Mouse (Mus musculus) bone marrow macrophage, adult 2 months (primary cell): ENCODE measurements at regions not wholly inside any gene's neighbourhood (a gene's known extent, or its start where the extent isn't known, plus 50 kb on each side); places are given as distances from the start of the nearest gene placed in this dataset.

ENCODE experiments used
- H3K27ac ChIP-seq: 2 replicates; pipeline ENCODE4 v1.5.1; 2012; ENCODE audit warnings: low read depth, low read length; ENCODE audit not compliant: insufficient read depth
- H3K4me1 ChIP-seq: 2 replicates; pipeline ENCODE4 v1.6.1; 2012; ENCODE audit warnings: low read length; ENCODE audit not compliant: control insufficient read depth, insufficient read depth
- H3K4me3 ChIP-seq: 2 replicates; pipeline ENCODE4 v1.5.1; 2012; ENCODE audit warnings: mild to moderate bottlenecking, low read length, moderate library complexity; ENCODE audit not compliant: insufficient read depth
- CTCF ChIP-seq: IDR thresholded peaks from 2 replicates; pipeline ENCODE4 v1.5.1; 2012; ENCODE audit warnings: low read depth, mild to moderate bottlenecking, low read length, moderate library complexity
- POLR2A ChIP-seq: IDR thresholded peaks from 2 replicates; pipeline ENCODE4 v1.6.1; 2012; ENCODE audit warnings: mild to moderate bottlenecking, low read depth, low read length, borderline replicate concordance

DNA sequence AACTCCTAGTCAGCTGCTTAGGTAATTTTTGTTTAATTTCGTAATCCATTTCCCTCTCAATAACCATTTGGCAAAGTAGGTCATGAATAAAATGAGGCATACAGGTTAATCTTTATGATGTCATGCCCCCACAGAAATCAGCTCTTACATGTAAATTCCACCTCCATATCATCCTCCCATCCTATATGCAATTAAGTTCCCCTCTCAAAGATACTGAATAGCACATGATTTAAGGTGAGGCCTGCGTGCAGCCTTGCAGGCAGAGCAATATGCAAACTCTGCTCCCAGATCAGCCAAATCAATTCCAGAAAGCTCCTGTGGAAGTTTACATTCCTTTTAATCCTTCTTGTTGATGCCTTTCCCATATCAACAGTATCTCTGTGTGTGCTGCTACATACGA is 610.3 kb downstream of the Efnb2 start:
- TF ChIP-seq CTCF: no peak
- no peak for TF ChIP-seq POLR2A
- H3K4me3 ChIP-seq: no peak overlapping the region
- no peaks in the 10 kb centered on the region for H3K4me1 ChIP-seq
- no peak overlapping the region for H3K27ac ChIP-seq

DNA sequence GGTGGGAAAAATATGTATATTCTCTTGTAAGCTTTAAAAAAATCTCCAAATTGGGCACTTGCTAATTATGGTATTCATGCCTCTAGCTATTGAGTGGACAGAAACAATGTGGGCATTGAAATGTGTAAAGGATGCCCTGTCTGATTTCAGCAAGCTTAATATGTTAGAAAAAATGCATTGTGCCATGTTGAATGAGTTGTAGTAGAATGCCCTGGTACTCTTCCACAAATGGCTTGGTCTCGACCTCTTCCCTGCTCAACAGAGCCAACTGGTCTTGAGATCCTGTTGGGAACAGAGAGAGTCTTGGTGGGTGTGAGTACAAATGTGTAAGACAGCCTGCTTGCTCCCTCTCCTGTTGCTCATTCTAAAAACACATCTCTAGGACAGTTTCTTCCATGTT is 616.1 kb downstream of the Efnb2 start:
- Histone ChIP-seq H3K4me3 (no peak overlapping the region), H3K4me1 (no peaks in the 10 kb centered on the region)
- TF ChIP-seq POLR2A (no peak), CTCF (no peak)

DNA sequence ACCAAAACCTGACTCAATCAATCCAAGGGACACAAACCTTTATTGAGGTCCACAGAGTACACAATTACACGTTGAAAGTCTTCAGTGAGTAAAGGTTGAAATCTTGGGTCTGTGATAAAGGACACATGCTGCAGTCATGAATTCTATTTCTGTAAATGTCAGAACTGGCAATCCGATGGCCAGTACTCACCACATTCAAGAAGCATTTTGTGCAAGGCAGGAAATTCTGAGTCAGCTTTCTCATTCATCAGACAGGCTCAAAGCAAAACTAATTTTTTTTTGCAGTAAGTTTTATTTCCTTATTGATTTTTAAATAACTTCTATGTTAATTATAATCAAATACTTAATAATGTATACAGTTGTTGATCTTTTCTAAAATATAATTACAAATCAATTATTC is 616.7 kb downstream of the Efnb2 start:
- Histone ChIP-seq H3K27ac (no peak overlapping the region), H3K4me3 (no peak overlapping the region), H3K4me1 (no peaks in the 10 kb centered on the region)
- TF ChIP-seq POLR2A (no peak), CTCF (no peak)

More for the DNA sequence above, 616.1 kb downstream of the Efnb2 start:
- no peak overlapping the region for H3K27ac ChIP-seq

DNA sequence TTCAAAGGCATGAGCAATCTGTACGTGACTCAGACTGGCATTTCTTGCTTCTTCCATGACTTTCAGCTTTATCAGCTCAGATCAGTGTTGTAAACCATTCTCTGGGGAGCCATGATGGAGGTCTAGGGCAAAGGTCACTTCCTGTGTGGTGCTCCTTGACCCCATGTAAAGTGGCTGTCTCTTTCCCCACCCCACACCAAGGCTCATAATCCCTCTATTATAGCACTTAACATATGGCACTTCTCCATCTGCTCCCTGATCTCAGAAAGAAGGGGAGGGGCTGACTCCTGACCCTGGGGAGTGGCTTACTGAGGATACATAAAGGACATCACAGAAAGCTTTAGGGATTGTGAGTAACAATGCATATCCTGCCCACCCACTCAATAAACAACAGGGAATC is 623.1 kb downstream of the Efnb2 start:
- Histone ChIP-seq H3K4me1 (no peaks in the 10 kb centered on the region), H3K4me3 (no peak overlapping the region), H3K27ac (no peak overlapping the region)
- TF ChIP-seq POLR2A (no peak), CTCF (no peak)

DNA sequence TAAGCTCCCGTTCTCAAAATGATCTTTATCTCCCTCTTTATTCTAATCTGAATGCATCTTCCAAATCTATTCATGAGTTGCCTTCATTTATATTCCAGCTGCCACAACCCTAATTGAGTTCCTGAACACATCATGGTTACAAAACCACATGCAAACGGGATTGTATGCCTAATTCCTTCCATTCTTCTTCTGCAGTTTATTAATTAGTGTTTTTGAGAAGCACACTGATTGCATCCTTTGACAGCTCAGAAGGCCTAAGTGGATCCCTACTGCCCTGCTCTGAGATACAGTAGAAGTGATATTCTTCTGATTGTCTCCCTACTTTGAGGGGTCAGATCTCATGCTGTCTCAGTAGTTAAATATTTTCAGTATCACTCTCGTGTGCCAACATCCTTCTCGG is 649.9 kb downstream of the Efnb2 start:
- H3K4me3 ChIP-seq: no peak overlapping the region
- no peak overlapping the region for H3K27ac ChIP-seq
- H3K4me1 ChIP-seq: no peaks in the 10 kb centered on the region
- TF ChIP-seq POLR2A: no peak

DNA sequence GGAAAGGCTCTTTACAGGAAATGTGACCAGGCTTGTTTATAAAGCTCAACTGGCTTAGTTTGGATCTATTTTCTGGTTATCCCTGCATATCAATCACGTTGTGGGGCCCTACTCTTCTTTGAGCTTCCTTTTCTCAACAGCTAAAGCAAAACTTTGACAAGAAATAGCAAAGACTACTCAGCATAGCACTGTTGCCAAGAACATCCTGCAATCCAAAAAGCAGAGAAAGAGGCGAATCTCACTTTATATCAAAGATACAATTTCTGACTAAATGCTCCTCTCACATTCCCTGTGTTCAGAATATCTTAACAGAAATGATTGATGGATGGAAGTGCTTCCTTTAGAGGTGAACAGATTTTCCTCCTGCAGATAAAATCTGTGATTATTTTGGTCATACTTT is 666.1 kb downstream of the Efnb2 start:
- Histone ChIP-seq H3K27ac (no peak overlapping the region), H3K4me1 (no peaks in the 10 kb centered on the region), H3K4me3 (no peak overlapping the region)
- TF ChIP-seq CTCF (no peak), POLR2A (no peak)

DNA sequence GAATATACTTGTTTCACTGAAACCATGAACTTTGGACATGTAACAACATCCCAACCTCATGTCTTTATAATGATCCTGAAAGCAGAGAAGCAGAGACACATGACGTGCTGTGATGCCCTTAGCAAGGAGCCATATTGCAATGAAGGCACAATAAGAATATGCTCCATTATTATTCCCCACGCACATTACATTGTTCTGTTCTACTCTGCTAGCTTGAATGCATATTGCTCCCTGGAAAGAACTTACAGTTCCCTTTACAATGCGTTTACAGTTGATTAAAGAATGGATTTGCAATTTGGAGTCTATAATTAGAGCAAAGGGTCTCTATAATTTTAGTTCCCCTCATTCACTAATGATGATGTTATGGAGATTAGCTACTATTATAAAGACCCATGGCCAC is 672.2 kb downstream of the Efnb2 start:
- H3K4me1 ChIP-seq: no peaks in the 10 kb centered on the region
- TF ChIP-seq CTCF (no peak), POLR2A (no peak)
- no peak overlapping the region for H3K4me3 ChIP-seq
- H3K27ac ChIP-seq: no peak overlapping the region

DNA sequence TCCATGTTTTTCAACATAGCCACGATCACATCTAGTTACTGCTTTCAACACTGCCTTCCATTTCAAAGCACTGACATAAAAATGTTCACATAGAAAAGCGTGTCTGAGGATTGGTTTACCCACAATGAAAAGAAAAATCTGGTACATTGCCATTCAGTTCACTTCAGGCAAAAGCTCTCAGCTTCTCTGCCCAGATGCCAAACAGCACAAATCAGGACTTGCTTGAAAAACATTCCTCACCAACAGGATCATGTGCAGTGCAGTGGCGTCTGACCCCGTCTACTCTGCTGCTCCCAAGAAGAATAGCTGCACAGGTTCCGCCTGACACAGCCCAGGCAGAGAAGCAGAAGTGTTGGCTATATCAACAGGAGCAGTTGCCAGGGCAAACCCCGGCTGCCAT is 684.0 kb downstream of the Efnb2 start:
- Histone ChIP-seq H3K4me1 (no peaks in the 10 kb centered on the region), H3K4me3 (no peak overlapping the region), H3K27ac (no peak overlapping the region)
- TF ChIP-seq POLR2A (no peak), CTCF (no peak)

DNA sequence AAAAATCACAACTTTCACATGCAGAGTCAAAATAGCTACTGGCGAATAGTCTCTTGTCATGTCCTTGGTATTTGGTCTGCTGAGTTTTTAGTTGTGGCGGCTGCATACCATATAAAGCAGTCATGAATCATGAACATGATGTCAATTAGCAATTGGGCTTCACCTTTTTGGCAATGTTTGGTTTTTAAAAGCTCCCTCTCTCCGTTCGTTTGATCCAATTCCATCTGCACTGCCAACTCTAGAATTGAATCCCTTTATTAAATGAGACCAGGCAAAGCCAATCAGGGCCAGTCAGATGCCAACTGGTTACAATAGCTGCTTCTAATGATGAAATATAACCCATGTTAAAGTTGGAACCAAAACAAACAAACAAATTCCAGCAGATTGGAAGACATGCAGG is 687.3 kb downstream of the Efnb2 start:
- TF ChIP-seq CTCF: no peak
- TF ChIP-seq POLR2A: no peak
- no peak overlapping the region for H3K4me3 ChIP-seq
- H3K27ac ChIP-seq: no peak overlapping the region
- H3K4me1 ChIP-seq: no peaks in the 10 kb centered on the region

DNA sequence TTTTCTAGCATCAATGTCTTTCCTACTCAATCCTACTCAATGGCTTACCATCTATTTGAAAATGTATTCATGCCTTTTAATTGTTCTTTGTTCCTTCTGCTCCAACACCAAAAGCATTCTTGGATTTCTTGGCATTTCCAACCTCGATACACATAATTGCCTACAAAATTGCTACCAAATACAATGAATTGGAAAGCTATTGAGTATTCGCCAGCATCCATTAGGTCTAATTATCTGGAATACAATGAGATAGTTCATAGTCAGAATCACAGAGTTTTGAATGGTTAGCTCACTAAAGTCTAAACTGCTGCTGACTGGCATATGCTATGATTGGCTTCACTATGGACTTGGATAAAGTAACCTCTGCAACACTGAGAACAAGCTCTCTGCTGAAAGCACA is 696.8 kb downstream of the Efnb2 start:
- no peaks in the 10 kb centered on the region for H3K4me1 ChIP-seq
- no peak overlapping the region for H3K27ac ChIP-seq
- no peak overlapping the region for H3K4me3 ChIP-seq
- TF ChIP-seq CTCF: no peak
- TF ChIP-seq POLR2A: no peak

DNA sequence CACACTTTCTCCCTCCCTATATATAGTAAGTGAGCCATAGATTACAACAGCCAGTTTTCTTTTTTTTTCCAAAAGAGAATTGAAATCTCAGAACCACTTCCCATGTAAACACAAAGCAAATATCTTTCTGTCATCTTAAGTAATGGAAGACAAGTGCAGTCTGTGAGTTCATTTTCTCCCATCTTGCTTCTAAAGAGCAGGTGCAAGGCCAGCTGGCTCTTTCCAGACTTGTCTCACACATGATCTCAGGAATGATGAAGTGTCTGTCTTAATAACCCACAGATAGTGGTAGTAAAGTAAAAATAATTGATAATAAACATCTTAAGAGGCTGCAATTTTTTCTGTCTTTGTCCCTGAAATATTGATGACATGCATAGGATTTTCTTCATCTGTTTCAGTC is 704.3 kb downstream of the Efnb2 start:
- Histone ChIP-seq H3K27ac (no peak overlapping the region), H3K4me1 (no peaks in the 10 kb centered on the region), H3K4me3 (no peak overlapping the region)
- TF ChIP-seq CTCF: no peak
- TF ChIP-seq POLR2A: no peak

DNA sequence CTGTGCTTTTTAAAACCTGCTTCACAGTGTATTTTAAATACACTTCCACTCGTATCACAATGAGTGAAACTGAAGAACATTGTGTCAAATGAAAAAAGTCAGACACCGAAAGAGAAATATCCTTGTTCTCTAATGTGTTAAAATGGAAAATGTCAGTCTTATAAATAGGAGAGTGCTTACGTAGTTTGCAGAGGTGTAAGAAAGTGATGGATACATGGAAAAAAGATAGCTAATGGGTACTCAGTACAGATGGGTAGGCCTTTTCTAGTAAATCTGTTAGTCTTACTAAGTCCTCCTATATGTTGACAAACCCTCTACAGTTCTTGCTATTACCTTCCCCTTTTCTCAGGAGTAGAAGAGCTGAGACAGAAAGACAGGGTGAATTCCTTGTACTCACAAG is 706.2 kb downstream of the Efnb2 start:
- no peak overlapping the region for H3K27ac ChIP-seq
- no peak for TF ChIP-seq CTCF
- no peaks in the 10 kb centered on the region for H3K4me1 ChIP-seq
- no peak overlapping the region for H3K4me3 ChIP-seq
